Mouse (Mus musculus) cerebellum, adult 11-12 months (tissue): Measurements from ENCODE around the gene Pvalb.
A peak's percentile ranks its signal among the peaks of the same experiment; 100 is the strongest.

Experiments used
- DNase-seq: peaks from one replicate; pipeline ENCODE4 v3.0.0; 2022

Gene Pvalb

GRCm38 (mm10) chr15:78195096-78195880 lies 10.9 kb downstream of the Pvalb start:
- DNase-seq = peak; percentile 38

GRCm38 (mm10) chr15:78194320-78194719 lies 11.9 kb downstream of the Pvalb start:
- peak; percentile 22 for DNase-seq

- DNase-seq = no peak
Observed at GRCm38 (mm10) chr15:78189636-78190035, 16.6 kb downstream of the Pvalb start.

GRCm38 (mm10) chr15:78188546-78188945 lies 17.7 kb downstream of the Pvalb start:
- DNase-seq = no peak

- DNase-seq = no peak
Observed at GRCm38 (mm10) chr15:78186906-78187305, 19.3 kb downstream of the Pvalb start.

- no peak for DNase-seq
Observed at GRCm38 (mm10) chr15:78185609-78186008, 20.6 kb downstream of the Pvalb start.

GRCm38 (mm10) chr15:78184855-78185254 lies 21.3 kb downstream of the Pvalb start:
- DNase-seq = no peak

- DNase-seq = peak; percentile 22
Observed at GRCm38 (mm10) chr15:78181701-78182405, 24.3 kb downstream of the Pvalb start.

GRCm38 (mm10) chr15:78179775-78180174 lies 26.4 kb downstream of the Pvalb start:
- DNase-seq = no peak

GRCm38 (mm10) chr15:78178397-78178796 lies 27.8 kb downstream of the Pvalb start:
- peak; percentile 76 for DNase-seq

GRCm38 (mm10) chr15:78177257-78177656 lies 28.9 kb downstream of the Pvalb start:
- no peak for DNase-seq

GRCm38 (mm10) chr15:78174887-78175245 lies 31.3 kb downstream of the Pvalb start:
- no peak for DNase-seq

- DNase-seq = peak; percentile 100
Observed at GRCm38 (mm10) chr15:78173972-78174886, 32.0 kb downstream of the Pvalb start, which contains the start of gene Ift27. Gene Ift27 (minus strand): TSS chr15:78174107.

GRCm38 (mm10) chr15:78172899-78173817 lies 33.0 kb downstream of the Pvalb start:
- peak; percentile 49 for DNase-seq

- DNase-seq = peak; percentile 47
Observed at GRCm38 (mm10) chr15:78172256-78172898, 33.8 kb downstream of the Pvalb start.

- peak; percentile 41 for DNase-seq
Observed at GRCm38 (mm10) chr15:78171651-78172050, 34.5 kb downstream of the Pvalb start.

GRCm38 (mm10) chr15:78170708-78171107 lies 35.5 kb downstream of the Pvalb start:
- DNase-seq = peak; percentile 19

- no peak for DNase-seq
Observed at GRCm38 (mm10) chr15:78169566-78169965, 36.6 kb downstream of the Pvalb start.

- no peak for DNase-seq
Observed at GRCm38 (mm10) chr15:78165292-78165691, 40.9 kb downstream of the Pvalb start.

- no peak for DNase-seq
Observed at GRCm38 (mm10) chr15:78164466-78164865, 41.7 kb downstream of the Pvalb start.

- no peak for DNase-seq
Observed at GRCm38 (mm10) chr15:78161946-78162345, 44.3 kb downstream of the Pvalb start.
